In genomic region chr5:115531671-115532270, GRCm38 (mm10) we compare ENCODE assay signal across 8 mouse cellular contexts. TPM values are rescaled to one million over a fixed set of nuclear protein-coding genes. Genes with fewer than 3 reads are reported as not detected.
DNase-seq lines count a peak whose midpoint lies in the region; ATAC-seq and TF ChIP-seq lines count a peak whose summit lies in the region.

No protein-coding gene starts in this region.

- no peaks in the 10 kb centered on the region for H3K9me3 ChIP-seq in neural tube, embryonic 12.5 days
- H3K9me3 ChIP-seq in hindbrain, postnatal 0 days (ENCODE audit: low read length), result no peaks in the 10 kb centered on the region
- H3K9me3 ChIP-seq in limb, embryonic 12.5 days, result no peaks in the 10 kb centered on the region
- H3K9me3 ChIP-seq in midbrain, embryonic 16.5 days (replicated peaks; ENCODE audit: control insufficient read depth, low read length, poor library complexity, severe bottlenecking), result no peaks in the 10 kb centered on the region

- H3K27me3 ChIP-seq in neural tube, embryonic 12.5 days (replicated peaks), result 0 out of 2 replicates have a peak, but pooled peaks cover 3% of the 10 kb centered on the region
- no peaks in the 10 kb centered on the region for H3K27me3 ChIP-seq in hindbrain, postnatal 0 days (ENCODE audit: insufficient read depth, low read length)
- no peaks in the 10 kb centered on the region for H3K27me3 ChIP-seq in limb, embryonic 12.5 days
- H3K27me3 ChIP-seq in midbrain, embryonic 16.5 days (ENCODE audit: control insufficient read depth, insufficient read depth, low read depth, low read length), result no peaks in the 10 kb centered on the region

- H3K4me1 ChIP-seq in neural tube, embryonic 12.5 days, result peaks cover 58% of the 10 kb centered on the region
- peaks cover 38% of the 10 kb centered on the region for H3K4me1 ChIP-seq in hindbrain, postnatal 0 days (ENCODE audit: insufficient read depth, low read length)
- H3K4me1 ChIP-seq in limb, embryonic 12.5 days (replicated peaks), result peaks cover 80% of the 10 kb centered on the region
- H3K4me1 ChIP-seq in midbrain, embryonic 16.5 days (ENCODE audit: control insufficient read depth, insufficient read depth, low read length), result peaks cover 10% of the 10 kb centered on the region

- H3K4me2 ChIP-seq in neural tube, embryonic 12.5 days (replicated peaks), result peak overlapping the region; percentile 21
- 0 out of 2 replicates have a peak overlapping the region, but pooled peaks have one; percentile 18 for H3K4me2 ChIP-seq in hindbrain, postnatal 0 days (ENCODE audit: low read depth, low read length)
- H3K4me2 ChIP-seq in limb, embryonic 12.5 days, result peak overlapping the region; percentile 13; the same call in 1 of the 2 replicates
- no peak overlapping the region for H3K4me2 ChIP-seq in midbrain, embryonic 16.5 days (ENCODE audit: low read length)

- DNase-seq in neural tube, embryonic 10.5 days (ENCODE audit: extremely low spot score, low spot score), result no peak
- DNase-seq in cerebellum, adult 11-12 months, result peak; percentile 90
- peak; percentile 96 for DNase-seq in gastrocnemius, adult 2 months
- peak; percentile 79 for DNase-seq in hindbrain, postnatal 0 days (ENCODE audit: low spot score)
- DNase-seq in embryo, embryonic 10.5 days (ENCODE audit: low spot score), result no peak

- no peak for TF ChIP-seq CTCF in gastrocnemius, adult 2 months (IDR thresholded peaks at IDR 0.05)
- TF ChIP-seq CTCF in hindbrain, postnatal 0 days (IDR thresholded peaks at IDR 0.05; ENCODE audit: low read depth), result no peak

- H3K36me3 ChIP-seq in neural tube, embryonic 12.5 days, result no peaks in the 10 kb centered on the region
- H3K36me3 ChIP-seq in hindbrain, postnatal 0 days (ENCODE audit: insufficient read depth, low read length), result no peaks in the 10 kb centered on the region
- H3K36me3 ChIP-seq in limb, embryonic 12.5 days, result peaks cover 7% of the 10 kb centered on the region; the same call in 1 of the 2 replicates
- no peaks in the 10 kb centered on the region for H3K36me3 ChIP-seq in midbrain, embryonic 16.5 days (ENCODE audit: control insufficient read depth, insufficient read depth, low read length)

- intact Hi-C loops in gastrocnemius, adult 2 months (cut with DNase I), result no loop called here

- H3K4me3 ChIP-seq in neural tube, embryonic 12.5 days, result no peak overlapping the region
- peak overlapping the region; percentile 51 for H3K4me3 ChIP-seq in gastrocnemius, adult 2 months
- H3K4me3 ChIP-seq in hindbrain, postnatal 0 days (ENCODE audit: low read length), result no peak overlapping the region
- no peak overlapping the region for H3K4me3 ChIP-seq in limb, embryonic 12.5 days (replicated peaks)
- no peak overlapping the region for H3K4me3 ChIP-seq in midbrain, embryonic 16.5 days (ENCODE audit: low read depth, low read length)

- H3K27ac ChIP-seq in neural tube, embryonic 12.5 days, result peak overlapping the region; percentile 27; the same call in 1 of the 2 replicates
- H3K27ac ChIP-seq in gastrocnemius, adult 2 months, result peak overlapping the region; percentile 94
- H3K27ac ChIP-seq in hindbrain, postnatal 0 days, result peak overlapping the region; percentile 66
- peak overlapping the region; percentile 84 for H3K27ac ChIP-seq in limb, embryonic 12.5 days
- H3K27ac ChIP-seq in midbrain, embryonic 16.5 days (ENCODE audit: low read length), result peak overlapping the region; percentile 9; the same call in 1 of the 2 replicates

- 41% methylated on average over 18 of the region's 18 CpGs for WGBS in neural tube, embryonic 12.5 days
- WGBS in hindbrain, postnatal 0 days, result 35% methylated on average over 18 of the region's 18 CpGs
- 36% methylated on average over 18 of the region's 18 CpGs for WGBS in limb, embryonic 12.5 days
- WGBS in midbrain, embryonic 16.5 days, result 52% methylated on average over 18 of the region's 18 CpGs

- peak overlapping the region; percentile 17; the same call in 1 of the 2 replicates for H3K9ac ChIP-seq in neural tube, embryonic 12.5 days
- H3K9ac ChIP-seq in hindbrain, postnatal 0 days (replicated peaks; ENCODE audit: low read length), result no peak overlapping the region
- peak overlapping the region; percentile 44; the same call in 1 of the 2 replicates for H3K9ac ChIP-seq in limb, embryonic 12.5 days (replicated peaks)
- no peak overlapping the region for H3K9ac ChIP-seq in midbrain, embryonic 16.5 days (ENCODE audit: low read depth, low read length)

- peak; percentile 66 for ATAC-seq in neural tube, embryonic 12.5 days (ENCODE audit: low FRiP score, low read depth)
- peak; percentile 78 for ATAC-seq in hindbrain, postnatal 0 days
- ATAC-seq in limb, embryonic 12.5 days (ENCODE audit: insufficient number of reproducible peaks, insufficient read depth, low FRiP score, low TSS enrichment, low read depth), result no peak
- peak; percentile 64 for ATAC-seq in midbrain, embryonic 16.5 days

RNA-seq across cellular contexts. Expression of gene Pxn, which starts 25.3 kb away (rescaled TPM):
- 29.4 and 33.5 TPM in 2 replicates for polyA plus RNA-seq in neural tube, embryonic 12.5 days (2016; fragmentation: Nextera tagmentation; extraction: Ambion mirVana)
- 10 to 100 TPM; 79.2 to 95.2 TPM for total RNA-seq in gastrocnemius, adult 2 months (2021)
- total RNA-seq in hindbrain, postnatal 0 days (2014; rRNA removed), result 40.6 and 41.0 TPM in 2 replicates
- 16.8 and 18.0 TPM in 2 replicates for polyA plus RNA-seq in hindbrain, postnatal 0 days (2015; fragmentation: Nextera tagmentation; extraction: Ambion mirVana)
- 40.3 and 47.1 TPM in 2 replicates for polyA plus RNA-seq in limb, embryonic 12.5 days (2016; fragmentation: Nextera tagmentation; extraction: Ambion mirVana)
- 18.3 and 18.5 TPM in 2 replicates for polyA plus RNA-seq in midbrain, embryonic 16.5 days (2015; fragmentation: Nextera tagmentation; extraction: Ambion mirVana)

RNA-seq across cellular contexts. Expression of gene Rplp0, which starts 27.5 kb away (rescaled TPM):
- 843 and 890 TPM in 2 replicates for polyA plus RNA-seq in neural tube, embryonic 12.5 days (2016; fragmentation: Nextera tagmentation; extraction: Ambion mirVana)
- 100 to 1,000 TPM; 567 to 689 TPM for total RNA-seq in gastrocnemius, adult 2 months (2021)
- 1,557 and 1,861 TPM in 2 replicates for total RNA-seq in hindbrain, postnatal 0 days (2014; rRNA removed)
- 786 and 796 TPM in 2 replicates for polyA plus RNA-seq in hindbrain, postnatal 0 days (2015; fragmentation: Nextera tagmentation; extraction: Ambion mirVana)
- polyA plus RNA-seq in limb, embryonic 12.5 days (2016; fragmentation: Nextera tagmentation; extraction: Ambion mirVana), result 1,237 and 1,243 TPM in 2 replicates
- polyA plus RNA-seq in midbrain, embryonic 16.5 days (2015; fragmentation: Nextera tagmentation; extraction: Ambion mirVana), result 794 and 826 TPM in 2 replicates

RNA-seq across cellular contexts. Expression of gene Gcn1l1, which starts 33.3 kb away (rescaled TPM):
- 47.1 and 51.9 TPM in 2 replicates for polyA plus RNA-seq in neural tube, embryonic 12.5 days (2016; fragmentation: Nextera tagmentation; extraction: Ambion mirVana)
- total RNA-seq in gastrocnemius, adult 2 months (2021), result 10 to 100 TPM; 31.3 to 31.9 TPM
- 73.4 and 81.7 TPM in 2 replicates for total RNA-seq in hindbrain, postnatal 0 days (2014; rRNA removed)
- 22.8 and 24.3 TPM in 2 replicates for polyA plus RNA-seq in hindbrain, postnatal 0 days (2015; fragmentation: Nextera tagmentation; extraction: Ambion mirVana)
- polyA plus RNA-seq in limb, embryonic 12.5 days (2016; fragmentation: Nextera tagmentation; extraction: Ambion mirVana), result 55.4 and 57.4 TPM in 2 replicates
- polyA plus RNA-seq in midbrain, embryonic 16.5 days (2015; fragmentation: Nextera tagmentation; extraction: Ambion mirVana), result 45.1 and 46.7 TPM in 2 replicates

RNA-seq across cellular contexts. Expression of gene Sirt4, which starts 47.2 kb away (rescaled TPM):
- 23.8 and 24.9 TPM in 2 replicates for polyA plus RNA-seq in neural tube, embryonic 12.5 days (2016; fragmentation: Nextera tagmentation; extraction: Ambion mirVana)
- 10 to 100 TPM; 10.9 to 17.3 TPM for total RNA-seq in gastrocnemius, adult 2 months (2021)
- total RNA-seq in hindbrain, postnatal 0 days (2014; rRNA removed), result 25.8 and 33.7 TPM in 2 replicates
- 20.2 and 21.8 TPM in 2 replicates for polyA plus RNA-seq in hindbrain, postnatal 0 days (2015; fragmentation: Nextera tagmentation; extraction: Ambion mirVana)
- 21.9 and 24.9 TPM in 2 replicates for polyA plus RNA-seq in limb, embryonic 12.5 days (2016; fragmentation: Nextera tagmentation; extraction: Ambion mirVana)
- polyA plus RNA-seq in midbrain, embryonic 16.5 days (2015; fragmentation: Nextera tagmentation; extraction: Ambion mirVana), result 32.3 and 32.7 TPM in 2 replicates

Comparison
In these comparisons a context has a peak if more than half of its experiments do, and no peak if none do; other contexts are left out.
1. H3K27ac ChIP-seq: peak in every context shown above with its lines; median percentile 94 in gastrocnemius, adult 2 months; 84 in limb, embryonic 12.5 days; 66 in hindbrain, postnatal 0 days; 27 in neural tube, embryonic 12.5 days; 9 in midbrain, embryonic 16.5 days.
2. H3K9ac ChIP-seq: peak in neural tube, embryonic 12.5 days (single experiment) and limb, embryonic 12.5 days (single experiment); none in hindbrain, postnatal 0 days (single experiment) and midbrain, embryonic 16.5 days (single experiment).
3. DNase-seq: peak in cerebellum, adult 11-12 months (single experiment), gastrocnemius, adult 2 months (single experiment) and hindbrain, postnatal 0 days (single experiment); none in neural tube, embryonic 10.5 days (single experiment) and embryo, embryonic 10.5 days (single experiment).